Mouse (Mus musculus) yolk sac, embryonic 10.5 days (tissue): ENCODE measurements around the gene Camk1d.

Source experiments
- DNase-seq: peaks from one replicate; pipeline ENCODE4 v3.0.0-alpha.2; 2017; ENCODE audit warnings: low spot score

The Camk1d gene

DNA sequence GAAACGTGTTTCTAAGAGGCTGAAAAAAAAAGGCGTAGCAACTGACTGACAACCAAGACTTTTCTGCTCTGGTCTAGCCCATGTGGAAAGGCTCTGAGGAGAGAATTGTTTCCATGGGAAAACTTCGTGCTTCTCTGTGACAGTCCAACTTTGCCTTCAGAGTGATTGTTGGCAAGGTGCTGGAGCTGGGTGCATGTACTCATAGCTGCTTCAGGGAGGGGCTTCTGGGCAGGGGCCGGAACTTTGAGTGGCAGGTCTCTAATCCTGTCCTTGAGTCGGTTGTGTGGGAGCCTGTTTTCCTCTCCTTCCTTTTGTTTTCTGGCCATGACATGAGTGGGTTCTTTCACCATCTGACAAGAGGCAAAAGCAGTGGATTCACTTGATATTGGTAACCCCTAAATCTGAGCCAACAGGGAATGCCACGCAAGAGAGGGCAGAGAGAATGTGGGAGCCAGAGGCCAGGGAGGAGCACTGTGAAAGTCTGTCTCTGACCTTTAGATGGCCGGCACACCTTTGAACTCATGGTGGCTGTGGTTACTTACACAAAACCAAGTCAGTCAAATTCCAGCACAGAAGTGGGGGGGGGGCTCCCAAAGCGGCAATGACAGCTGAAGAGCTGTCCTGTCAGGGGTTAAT, 392.5 kb downstream of the Camk1d start:
- DNase-seq = no peak

DNA sequence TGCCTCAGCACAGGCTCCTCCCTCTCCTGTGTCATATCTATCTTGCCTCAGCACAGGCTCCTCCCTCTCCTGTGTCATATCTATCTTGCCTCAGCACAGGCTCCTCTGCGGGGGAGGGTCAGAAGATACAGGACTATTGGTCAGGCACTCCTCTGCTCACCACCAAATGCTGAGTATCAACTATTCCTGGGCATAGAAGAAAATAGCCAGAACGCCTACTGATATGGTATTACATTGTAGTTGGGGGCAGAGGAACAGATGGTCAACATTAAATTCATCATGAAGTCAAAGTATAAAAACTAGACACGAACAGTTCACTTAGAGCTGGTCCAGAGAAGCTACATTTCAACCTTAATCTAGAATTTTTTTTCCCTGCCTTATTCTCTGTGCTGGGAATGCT, 395.2 kb downstream of the Camk1d start:
- DNase-seq = no peak

DNA sequence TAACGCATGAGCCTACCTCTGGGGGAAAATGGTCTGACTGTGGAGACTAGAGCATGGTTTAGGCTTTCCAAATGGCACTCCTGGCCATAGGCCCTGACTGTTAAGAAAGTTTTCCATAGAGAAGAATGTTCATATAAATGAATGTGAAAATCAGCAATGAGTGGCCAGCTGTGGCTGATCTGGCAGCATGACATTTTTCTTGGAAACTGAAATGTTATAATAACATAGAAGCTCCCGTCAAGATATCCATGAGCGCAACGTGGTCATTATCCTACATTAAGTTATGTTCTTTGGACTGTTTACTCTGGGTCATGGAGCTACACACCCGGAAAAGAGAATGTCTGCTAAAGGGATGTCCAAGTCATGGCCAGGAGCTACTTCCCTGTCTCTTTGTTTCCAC, 397.6 kb downstream of the Camk1d start:
- no peak for DNase-seq

DNA sequence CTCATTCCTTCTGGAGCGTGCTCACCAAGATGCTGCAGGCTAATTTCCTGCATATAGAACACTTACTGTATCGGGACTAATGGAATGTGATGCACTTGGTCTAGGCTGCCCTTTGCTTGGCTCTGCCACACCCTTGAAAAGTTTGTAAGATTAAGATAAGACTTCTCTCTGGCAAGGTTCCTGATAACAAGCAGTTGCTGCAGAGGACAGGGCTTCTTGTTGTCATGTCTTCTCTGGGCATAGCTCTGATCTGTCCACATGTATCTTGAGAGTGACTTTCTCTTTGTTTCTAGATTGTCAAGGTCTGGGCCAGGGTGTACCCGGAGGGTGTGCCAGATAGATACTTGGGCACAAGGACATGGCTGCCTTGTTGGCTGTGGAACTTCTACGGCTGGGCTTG, 398.1 kb downstream of the Camk1d start:
- DNase-seq = no peak

DNA sequence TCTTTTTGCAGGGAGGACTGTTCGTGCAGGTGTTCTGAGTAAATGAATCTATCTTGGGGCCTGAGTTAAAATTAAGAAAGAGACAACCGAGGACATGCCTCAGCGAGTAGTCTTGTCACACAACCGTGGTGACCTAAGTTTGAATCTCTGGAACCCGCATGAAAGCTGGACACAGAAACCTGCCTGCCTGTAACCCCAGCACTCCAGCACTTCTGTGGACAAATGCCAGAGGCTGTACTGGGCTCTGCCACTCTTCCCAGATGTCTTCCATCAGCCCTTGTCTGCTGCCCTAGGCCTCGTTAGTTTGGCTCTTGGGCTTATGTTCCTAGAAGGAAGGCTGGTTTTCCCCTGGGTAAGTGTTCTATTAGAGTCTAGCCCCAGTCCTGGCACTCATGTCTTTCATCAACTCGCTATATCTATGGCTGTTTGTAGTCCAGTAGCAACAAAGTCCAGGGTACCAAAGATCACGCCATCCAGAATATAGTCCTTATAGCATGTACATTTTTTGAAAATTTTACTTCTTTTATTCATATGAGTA, 399.0 kb downstream of the Camk1d start:
- no peak for DNase-seq

DNA sequence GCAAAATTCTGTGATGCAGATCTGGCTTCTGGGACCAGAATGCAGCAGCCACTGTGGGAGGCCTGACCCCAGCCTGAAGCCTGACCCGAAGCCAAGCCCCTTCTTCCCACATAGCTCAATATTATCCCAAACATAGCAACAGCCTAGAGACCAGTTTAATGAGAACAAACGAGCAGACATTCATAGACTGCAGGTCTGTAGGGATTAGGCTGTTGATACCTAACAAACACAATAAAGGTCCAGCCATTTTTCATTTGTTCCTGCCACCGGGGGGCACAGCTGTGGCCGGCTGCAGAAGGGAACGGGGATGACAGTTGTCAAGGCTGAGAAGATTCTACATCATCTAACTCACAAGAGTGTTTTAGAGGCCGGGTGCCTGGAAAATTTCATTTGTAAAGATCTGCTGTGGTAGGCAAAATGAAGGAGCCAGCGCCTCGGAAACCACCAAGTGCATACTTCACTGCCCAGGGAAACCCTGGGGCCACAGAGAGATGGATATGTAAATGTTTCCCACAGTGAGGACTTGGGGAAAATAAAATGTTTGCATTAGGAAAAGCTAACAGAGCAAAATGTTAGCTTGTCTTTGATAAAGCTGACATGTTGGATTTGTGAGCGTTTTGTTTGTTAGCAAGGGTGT, 399.7 kb downstream of the Camk1d start:
- peak; percentile 31 for DNase-seq

DNA sequence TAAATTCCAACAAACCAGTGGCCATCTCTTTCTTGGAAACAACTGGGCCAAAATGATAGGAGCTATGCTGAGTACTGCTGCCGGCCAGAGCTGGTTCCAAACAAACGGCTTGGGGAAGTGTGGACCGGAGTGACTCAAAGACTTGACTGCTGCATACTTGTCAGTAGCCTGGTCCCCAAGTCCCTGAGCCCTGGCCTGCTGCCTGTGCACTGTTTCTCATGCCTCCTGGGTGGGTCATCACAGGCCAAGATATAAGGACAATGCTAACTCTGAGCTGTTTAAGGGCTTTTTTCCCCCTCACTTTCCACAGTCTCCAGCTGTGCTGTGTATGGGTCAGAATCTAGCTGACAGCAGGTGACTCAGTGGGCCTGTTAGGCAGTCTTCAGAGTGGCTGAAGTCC, 409.2 kb downstream of the Camk1d start:
- no peak for DNase-seq

DNA sequence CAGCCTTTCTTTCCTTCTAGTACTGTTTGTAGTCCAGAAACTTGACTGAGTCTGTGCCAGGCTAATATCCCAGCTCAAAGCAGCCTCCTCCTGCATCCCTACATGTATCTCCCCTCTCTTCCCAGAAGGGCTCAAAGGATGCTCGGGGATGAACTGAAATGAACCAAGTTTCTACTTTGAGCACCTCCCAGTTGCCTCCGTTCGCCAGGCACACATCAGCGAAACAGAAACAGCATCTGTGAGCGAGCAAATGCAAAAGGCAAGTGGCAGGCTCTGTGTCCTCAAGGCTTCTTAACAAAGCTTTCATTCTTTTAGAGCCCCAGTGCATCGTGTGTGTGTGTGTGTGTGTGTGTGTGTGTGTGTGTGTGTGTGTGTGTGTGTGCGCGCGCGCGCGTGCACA, 409.9 kb downstream of the Camk1d start:
- DNase-seq = no peak

DNA sequence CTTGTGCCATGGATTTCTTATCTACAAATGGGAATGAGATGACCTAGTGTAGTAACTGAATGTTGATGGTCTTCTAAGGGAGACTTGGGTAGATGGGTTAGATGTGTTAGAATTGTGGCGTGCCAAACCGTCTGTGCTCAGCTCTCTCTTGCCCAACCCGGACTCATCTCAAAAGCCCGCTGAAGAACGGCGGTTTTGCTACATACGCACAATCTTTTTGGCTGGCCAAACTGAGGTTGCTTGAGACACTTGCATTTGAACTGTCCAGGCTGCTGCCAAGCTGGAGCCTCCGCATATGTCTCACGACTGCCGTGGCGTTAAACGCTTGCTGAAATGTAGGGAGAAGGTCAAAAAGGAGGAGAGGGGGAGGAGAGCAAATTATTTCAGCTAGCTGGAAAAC, 413.0 kb downstream of the Camk1d start:
- DNase-seq = no peak

DNA sequence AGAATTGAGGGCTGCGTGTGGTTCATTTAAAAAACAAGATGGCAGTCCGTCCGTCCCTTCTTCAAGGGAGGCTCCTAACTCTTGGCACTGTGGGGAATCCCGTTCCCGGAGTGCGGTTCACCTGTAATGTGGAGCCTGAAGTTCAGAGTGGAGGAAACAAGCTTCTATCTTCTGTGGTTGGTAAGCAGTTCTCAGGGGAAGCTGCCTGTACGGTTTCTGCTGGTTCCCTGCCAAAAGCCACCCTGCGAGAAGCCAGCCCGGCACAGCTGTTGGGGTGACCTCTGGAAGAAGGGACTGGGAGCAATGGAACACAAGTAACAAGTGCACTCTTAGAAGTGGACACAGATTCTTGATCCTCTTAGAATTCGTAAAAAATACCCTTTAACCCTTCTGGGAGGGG, 416.2 kb downstream of the Camk1d start:
- no peak for DNase-seq

DNA sequence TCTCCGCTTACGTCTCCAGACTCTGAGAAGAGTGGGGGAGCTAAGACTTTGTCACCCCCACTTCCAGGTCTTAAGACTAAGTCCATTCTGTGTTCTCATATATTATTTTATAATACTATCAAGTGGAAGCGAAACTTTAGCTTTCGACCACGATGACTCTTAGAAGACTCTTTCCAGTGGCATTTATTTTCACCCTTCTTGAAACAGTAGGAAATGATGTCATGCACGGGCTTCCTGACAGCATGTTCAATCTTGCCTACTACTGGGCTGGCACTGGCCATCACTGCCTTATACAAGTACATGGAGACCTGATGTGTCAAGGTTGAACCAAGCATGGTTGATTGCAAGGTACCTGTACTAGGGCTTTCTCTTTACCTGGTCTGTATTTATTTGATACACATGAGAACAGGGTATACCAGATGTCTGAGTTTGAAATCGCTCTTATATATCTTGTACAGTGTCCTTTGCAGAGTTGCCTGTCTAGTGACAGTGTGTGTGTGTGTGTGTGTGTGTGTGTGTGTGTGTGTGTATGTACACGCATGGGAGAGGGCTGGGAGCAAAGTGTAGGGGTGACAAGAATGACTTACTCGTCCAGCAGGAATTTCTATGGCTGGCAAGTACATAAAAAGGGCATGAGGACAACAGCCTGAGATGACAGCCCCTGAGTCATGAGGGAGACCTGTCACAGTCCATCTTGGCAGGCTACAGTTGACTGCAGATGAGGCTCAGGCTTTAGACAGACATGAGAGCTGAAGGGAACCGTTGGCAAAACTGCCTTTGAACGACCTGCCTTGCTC, 417.4 kb downstream of the Camk1d start:
- no peak for DNase-seq

DNA sequence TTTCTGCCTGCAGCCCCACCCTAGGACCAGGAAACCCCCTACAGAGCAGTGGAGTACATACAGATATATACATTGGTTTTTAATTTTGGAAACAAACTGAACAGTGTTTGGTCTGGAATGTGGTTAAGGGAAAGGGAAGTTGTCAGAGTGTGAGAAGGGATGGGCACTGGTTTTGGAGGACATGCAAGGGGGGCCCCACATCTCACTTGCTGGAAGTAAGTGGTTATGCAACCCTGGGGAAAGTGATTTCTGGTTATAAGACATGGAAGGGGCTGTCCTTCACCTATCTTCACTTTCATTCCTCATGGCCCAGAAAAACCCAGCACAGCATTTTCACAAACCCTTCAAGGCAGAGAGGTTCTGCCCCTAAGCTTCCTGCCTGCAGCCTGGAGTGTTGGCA, 419.2 kb downstream of the Camk1d start:
- no peak for DNase-seq

DNA sequence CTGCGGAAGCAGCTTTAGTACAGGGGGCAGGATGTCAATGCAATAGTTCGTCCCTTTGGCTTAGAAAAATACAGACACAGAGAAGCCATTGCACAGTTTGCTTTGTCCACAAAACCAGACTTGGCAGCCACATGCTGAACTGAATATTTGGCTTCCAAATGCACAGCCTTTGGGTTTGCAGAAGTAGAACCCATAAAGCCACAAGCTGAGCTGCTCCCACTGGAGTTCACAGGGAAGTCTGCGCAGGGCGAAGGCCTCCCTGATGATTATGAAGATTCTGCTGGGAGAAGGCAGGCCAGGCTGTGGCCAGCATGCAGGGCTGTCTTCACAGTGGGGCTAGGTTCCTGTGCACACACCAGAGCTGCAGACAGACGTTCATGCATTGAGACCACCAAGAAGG, 419.9 kb downstream of the Camk1d start:
- DNase-seq = no peak

DNA sequence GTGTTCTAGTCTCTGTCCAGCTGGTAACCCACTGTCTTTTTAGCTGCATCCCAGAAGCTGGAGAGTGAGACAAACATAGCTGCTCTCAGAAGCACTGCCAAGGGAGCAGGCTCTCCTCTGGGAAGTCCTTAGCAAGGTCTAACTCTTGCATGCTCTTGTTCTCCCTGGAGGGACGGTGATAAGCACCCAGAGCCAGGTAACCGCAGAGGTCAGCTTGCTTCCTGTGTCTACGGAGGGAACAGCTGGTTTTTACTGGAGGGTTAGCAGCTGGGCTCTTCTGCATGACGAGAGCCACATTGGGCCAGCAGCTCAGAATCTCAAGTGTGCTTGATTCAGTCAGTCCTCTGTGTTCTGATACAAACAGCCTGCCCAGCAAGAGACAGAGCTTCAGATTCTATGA, 425.7 kb downstream of the Camk1d start:
- DNase-seq = no peak

DNA sequence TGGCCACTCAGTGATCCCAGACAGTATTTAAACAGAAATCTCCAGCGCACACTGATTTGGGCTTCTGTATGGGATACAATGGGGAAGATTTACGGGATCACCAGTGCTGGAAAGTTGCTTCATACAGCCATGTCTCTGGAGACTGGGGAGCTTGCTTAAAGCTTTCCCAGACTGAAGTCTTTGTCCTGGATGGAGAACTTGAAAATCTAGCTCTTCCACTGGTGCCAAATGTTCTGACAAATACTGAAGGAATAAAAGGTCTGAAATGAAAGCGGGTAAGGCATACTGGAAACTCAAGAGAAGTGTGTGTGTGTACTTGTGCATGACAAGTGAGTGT, 427.3 kb downstream of the Camk1d start:
- DNase-seq = no peak

DNA sequence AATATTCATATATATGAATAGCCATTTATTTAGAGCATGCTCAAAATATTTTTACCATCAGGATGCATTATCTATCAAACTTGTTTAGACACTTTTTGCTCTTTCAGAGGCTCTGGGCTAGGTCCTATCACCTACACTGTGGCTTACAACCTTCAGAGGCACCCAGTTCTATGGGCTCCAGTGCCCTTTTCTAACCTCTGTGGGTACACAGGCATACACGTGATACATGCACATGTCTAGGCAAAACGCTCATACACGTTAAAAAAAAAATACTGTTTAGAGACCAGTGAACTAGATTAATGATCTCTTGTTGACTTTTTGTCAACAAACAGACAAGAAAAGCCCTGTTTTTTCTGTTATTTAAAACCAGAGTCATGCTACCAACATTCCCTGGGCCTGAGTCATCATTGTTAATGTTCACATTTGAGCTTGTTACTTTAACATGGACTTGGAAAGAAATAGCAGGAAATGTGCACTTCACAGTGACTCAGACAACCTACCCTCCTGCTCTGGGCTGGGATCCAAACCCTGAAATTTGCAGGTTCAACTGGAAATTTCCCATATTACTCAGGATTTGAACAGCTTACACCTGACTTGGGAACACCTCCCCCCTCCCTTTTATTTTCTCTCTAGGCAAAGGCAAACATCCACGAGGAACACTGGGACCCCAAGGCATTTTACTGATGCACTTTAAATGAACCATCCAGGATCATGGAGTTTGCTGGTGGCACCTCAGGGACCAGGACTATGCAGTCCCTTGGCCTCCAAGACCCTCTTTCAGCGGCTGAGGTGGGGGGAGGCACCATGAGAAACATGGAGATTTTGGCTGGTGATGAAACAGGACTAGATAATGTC, 427.9 kb downstream of the Camk1d start:
- peak; percentile 3 for DNase-seq

DNA sequence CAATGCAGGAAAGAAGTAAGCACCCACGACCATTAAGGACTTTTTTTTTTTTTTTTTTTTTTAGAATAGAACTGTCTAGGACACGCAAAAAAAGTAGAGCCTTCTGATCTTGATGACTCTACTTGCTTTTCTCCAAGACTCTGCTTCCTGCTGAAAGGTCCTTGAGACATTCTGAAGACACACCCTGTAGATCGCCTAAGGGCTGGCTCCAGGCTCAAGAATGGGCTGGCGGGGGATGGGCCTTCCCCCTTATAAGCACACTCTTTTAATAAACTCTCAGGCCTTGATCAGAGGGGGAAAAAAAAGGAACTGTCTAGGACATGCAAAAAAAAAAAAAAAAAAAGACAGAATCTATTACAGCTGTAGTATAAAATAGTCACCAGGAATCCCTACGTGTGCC, 430.0 kb downstream of the Camk1d start:
- no peak for DNase-seq

DNA sequence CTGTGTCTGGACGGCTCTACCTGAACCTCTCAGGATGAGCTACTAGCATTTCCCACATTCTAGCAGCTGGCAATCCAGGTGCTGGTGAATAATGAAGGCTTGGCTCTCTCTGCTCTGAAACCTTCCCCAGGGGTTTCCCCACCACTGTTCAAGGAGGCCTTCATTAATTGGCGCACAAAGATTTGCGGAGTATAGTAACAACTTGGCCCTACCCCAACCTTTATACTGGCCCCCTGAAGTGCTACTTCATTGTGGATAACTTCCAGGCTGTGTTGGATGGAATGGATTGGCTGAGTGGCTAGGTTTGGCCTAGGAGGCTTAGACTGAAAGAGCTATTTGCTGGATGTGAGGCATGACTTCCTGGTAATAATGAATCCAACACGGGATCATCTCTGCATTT, 431.7 kb downstream of the Camk1d start:
- DNase-seq = no peak

DNA sequence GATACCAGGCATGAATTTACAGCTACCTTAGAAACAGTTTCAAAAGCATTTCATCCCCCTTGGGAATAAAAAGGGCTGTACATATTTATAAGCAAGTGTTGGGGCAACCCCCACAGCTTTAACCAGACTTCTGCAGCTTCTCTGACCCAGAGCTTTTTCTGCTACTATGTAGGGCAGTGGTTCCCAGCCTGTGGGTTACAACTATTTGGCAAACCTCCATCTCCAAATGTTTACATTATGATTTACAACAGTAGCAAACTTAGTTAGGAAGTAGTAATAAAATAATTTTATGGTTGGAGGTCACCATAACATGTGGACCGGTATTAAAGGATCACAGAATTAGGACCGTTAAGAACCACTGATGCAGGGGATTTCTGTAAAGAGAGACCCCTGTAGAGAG, 446.3 kb downstream of the Camk1d start:
- no peak for DNase-seq

DNA sequence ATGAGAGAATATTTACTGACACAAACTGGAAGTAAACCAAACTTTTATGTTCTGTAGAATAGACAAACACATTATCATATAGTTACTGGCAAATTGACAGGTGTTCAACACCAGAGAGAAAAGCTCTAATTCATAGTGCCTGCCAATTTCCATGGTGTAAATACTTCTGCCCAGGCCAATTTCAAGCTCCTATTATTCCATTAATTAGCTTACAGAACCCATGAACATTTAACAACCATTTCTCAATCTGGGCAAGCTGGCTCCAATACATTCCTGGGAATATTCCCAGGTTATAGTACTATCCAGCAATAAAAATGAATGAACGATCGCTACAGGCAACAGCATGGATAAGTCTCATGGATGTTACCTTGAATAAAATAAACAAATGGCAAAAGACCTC, 452.0 kb downstream of the Camk1d start:
- no peak for DNase-seq

DNA sequence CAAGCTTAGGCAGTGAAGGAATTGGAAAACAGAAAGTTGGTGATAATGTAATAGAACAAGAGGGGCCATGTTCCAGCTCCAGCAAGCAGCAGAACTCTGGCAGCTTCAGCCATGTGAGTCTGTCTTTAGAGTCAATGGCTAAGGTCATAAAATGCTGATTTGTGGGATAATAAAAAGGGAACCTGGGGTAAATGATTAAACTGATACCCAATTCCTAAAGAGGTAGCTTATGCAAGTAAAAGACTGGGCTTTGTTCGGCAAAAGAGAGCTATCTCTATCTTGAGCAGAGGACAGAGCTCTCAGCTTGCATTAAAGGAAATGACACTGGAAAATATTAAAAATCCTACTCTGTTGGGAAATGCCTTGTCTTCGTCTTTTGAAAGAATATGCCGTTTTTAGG, 456.1 kb downstream of the Camk1d start:
- no peak for DNase-seq

DNA sequence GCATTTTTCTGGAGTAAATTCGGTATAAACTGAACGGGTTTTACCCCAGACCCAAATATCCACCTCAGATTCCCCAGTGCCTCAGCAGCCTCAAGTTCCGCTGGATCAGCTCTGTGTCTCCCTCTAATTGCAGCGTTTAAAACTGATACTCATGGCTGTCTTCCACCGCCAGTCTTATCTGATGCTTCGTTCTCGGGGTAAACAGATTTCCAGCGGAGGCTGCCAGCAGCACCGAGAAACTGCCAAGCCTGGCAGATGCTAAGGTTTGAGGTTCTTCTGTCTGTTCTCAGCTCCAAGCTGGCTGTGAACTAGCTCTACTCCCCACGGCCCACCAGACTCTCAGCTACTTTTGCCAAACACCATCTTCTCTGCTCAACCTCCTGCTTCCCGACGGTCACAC, 464.3 kb downstream of the Camk1d start:
- DNase-seq = peak; percentile 4
